Mouse (Mus musculus) bone marrow, adult 2 months (tissue): ENCODE data around the gene Pde10a.

Experiments used
- CTCF ChIP-seq: fragments of 200-500 bp; IDR thresholded peaks from 2 replicates; pipeline ENCODE4 v1.5.1; 2011; ENCODE audit warnings: low read length, control low read depth; ENCODE audit not compliant: control insufficient read depth, insufficient read depth
- POLR2A ChIP-seq: fragments of 200-500 bp; IDR thresholded peaks from 2 replicates; pipeline ENCODE4 v1.6.1; 2011; ENCODE audit warnings: low read depth, mild to moderate bottlenecking, control low read depth, low read length, borderline replicate concordance; ENCODE audit not compliant: control insufficient read depth

GRCm38 (mm10) chr17:8810201-8810600, 285.0 kb downstream of the Pde10a start:
- TF ChIP-seq CTCF: no peak
- no peak for TF ChIP-seq POLR2A
